Mouse (Mus musculus): ENCODE data around the gene Nipsnap1.

DNA sequence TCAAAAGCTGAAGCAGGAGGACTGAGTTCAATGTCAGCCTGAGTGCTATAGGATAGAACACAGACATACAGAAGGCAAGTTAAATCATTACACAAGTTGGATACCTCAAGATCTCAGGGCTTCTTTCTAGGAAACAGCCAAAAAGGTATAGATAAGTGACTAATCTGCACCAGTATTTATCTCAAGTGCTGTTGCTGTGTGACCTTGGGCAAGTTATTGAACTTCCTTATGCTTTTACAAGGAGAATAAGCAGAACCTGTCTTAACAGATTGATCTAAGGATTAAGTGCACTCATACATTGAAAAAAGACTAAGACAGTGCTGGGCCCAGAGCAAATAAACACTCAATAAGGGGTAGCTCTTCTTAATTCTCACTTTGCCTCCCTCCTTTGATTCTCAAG, 46.4 kb upstream of the Nipsnap1 start:
- TF ChIP-seq POLR2A (IDR thresholded peaks at IDR 0.05; ENCODE audit: low read depth, low read length) (no peak), CTCF (conservative IDR thresholded peaks at IDR 0.05; ENCODE audit: insufficient read depth, insufficient read length, low read depth, low read length) (no peak)
